Mouse (Mus musculus): ENCODE measurements around the gene BC025920. TPM values are rescaled to one million over a fixed set of nuclear protein-coding genes. Genes with fewer than 3 reads are reported as not detected.

The BC025920 gene
- polyA plus RNA-seq, 1 experiment from 2014 or later: 2.0 TPM

DNA sequence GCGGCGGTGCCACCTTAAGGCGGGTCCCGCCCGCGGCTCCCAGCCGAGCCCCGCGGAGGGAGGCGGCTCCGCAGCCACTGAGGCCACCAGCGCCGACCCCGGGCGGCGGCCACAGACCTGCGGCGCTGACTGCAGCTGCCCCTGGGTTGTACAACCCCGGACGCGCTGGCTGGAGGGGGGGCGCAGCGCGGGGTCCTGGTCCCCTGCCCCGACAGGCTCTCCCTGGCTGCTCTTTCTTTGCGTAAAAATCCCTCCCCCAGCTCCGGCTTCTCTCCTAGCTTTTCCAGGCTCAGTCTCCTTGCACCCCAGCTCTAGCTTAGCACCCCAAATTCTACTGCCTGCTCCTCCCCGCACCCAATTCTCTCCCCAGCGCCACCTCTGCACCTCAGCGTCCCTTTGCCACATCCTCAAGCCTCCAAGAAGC, 30.9 kb upstream of the BC025920 start:
- peak overlapping the region; percentile 88 for H3K9ac ChIP-seq
- no peak for ATAC-seq (ENCODE audit: insufficient number of reproducible peaks, insufficient read depth, low FRiP score, low TSS enrichment, low read depth)
- H3K27ac ChIP-seq: peak overlapping the region; percentile 81
- under 1% methylated on average over 30 of the region's 30 CpGs for WGBS
- H3K9me3 ChIP-seq: no peaks in the 10 kb centered on the region
- peak overlapping the region; percentile 77 for H3K4me3 ChIP-seq
- peaks cover 14% of the 10 kb centered on the region for H3K27me3 ChIP-seq
- H3K4me1 ChIP-seq: peaks cover 76% of the 10 kb centered on the region
- peaks cover 19% of the 10 kb centered on the region for H3K36me3 ChIP-seq
- peak overlapping the region; percentile 86 for H3K4me2 ChIP-seq

DNA sequence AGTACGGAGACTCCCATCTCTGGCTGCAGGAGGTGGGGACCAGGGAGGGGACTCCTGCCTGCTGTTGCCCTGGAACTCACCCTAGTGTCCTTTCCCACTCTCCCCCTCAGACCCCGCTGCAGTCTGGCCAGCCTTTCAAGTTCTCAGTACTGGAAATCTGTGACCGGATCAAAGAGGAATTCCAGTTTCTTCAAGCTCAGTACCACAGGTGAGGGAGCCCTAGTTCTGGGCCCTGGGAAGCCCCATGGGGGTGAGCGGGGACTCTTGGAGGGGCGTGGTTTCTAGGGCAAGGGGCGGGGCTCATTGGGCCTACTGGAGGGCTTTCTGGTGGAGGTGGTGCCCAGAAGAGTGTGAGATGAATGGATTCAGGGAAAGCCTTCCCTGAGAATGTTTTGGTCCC, 30.4 kb upstream of the BC025920 start:
- peaks cover 24% of the 10 kb centered on the region for H3K36me3 ChIP-seq
- H3K4me1 ChIP-seq: peaks cover 76% of the 10 kb centered on the region
- H3K4me3 ChIP-seq: peak overlapping the region; percentile 77
- H3K9me3 ChIP-seq: no peaks in the 10 kb centered on the region
- H3K27ac ChIP-seq: peak overlapping the region; percentile 81
- peaks cover 14% of the 10 kb centered on the region for H3K27me3 ChIP-seq
- peak overlapping the region; percentile 86 for H3K4me2 ChIP-seq
- no peak for ATAC-seq (ENCODE audit: insufficient number of reproducible peaks, insufficient read depth, low FRiP score, low TSS enrichment, low read depth)
- peak overlapping the region; percentile 88 for H3K9ac ChIP-seq
- 1% methylated on average over 6 of the region's 6 CpGs for WGBS

DNA sequence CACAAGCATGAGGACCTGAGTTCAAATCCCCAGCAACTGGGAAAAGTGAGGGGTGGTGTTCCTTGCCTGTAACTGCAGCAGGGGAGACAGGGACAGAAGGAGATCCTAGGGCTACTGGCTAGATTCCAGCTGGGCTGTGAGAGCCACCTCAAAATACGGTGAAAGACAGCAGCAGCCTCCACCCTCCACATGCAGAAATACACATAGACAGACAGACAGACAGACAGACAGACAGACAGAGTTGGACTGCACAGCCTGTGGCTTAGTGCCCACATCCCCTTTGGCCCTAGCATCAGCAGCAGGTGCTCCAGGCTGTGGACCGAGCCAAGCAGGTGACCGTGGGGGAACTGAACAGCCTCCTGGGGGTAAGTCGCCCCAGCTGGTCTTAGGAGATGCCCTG, 26.1 kb upstream of the BC025920 start:
- Histone ChIP-seq H3K36me3 (peaks cover 56% of the 10 kb centered on the region), H3K27ac (no peak overlapping the region), H3K27me3 (peaks cover 5% of the 10 kb centered on the region), H3K9me3 (no peaks in the 10 kb centered on the region), H3K9ac (peak overlapping the region; percentile 54), H3K4me1 (peaks cover 65% of the 10 kb centered on the region), H3K4me2 (peak overlapping the region; percentile 27), H3K4me3 (no peak overlapping the region)
- no peak for ATAC-seq (ENCODE audit: insufficient number of reproducible peaks, insufficient read depth, low FRiP score, low TSS enrichment, low read depth)
- WGBS: 76% methylated on average over 4 of the region's 4 CpGs

DNA sequence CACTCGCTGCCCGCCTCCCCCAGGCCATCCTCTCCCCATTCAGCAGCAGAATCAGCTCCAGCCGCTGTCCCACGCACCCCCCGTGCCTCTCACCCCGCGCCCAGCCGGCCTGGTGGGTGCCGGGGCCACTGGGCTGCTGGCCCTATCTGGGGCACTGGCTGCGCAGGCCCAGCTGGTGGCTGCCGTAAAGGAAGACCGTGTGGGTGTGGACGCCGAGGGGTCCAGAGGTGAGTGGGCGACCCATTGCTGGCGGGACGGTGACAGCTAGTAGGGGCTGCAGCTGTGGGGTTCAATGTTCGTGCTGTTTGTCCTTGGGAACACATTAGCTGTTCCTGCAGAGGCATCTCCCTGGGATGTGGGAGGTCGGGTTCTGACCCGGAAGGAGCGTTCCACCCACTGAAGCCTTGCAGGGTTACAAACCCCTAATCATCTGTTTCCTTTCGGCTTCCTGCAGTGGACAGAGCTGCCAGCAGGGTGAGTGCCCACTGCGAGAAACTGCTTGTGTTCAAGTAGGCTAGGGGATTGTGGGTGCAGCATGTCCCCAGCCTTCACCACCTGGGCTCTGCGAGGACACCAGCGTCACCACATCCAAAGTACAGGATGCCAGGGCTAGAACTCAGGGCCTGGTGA, 25.5 kb upstream of the BC025920 start:
- ATAC-seq (ENCODE audit: insufficient number of reproducible peaks, insufficient read depth, low FRiP score, low TSS enrichment, low read depth): no peak
- Histone ChIP-seq H3K27ac (no peak overlapping the region), H3K4me3 (no peak overlapping the region), H3K4me2 (peak overlapping the region; percentile 27), H3K36me3 (peaks cover 62% of the 10 kb centered on the region), H3K9me3 (no peaks in the 10 kb centered on the region), H3K4me1 (peaks cover 60% of the 10 kb centered on the region), H3K9ac (peak overlapping the region; percentile 54), H3K27me3 (peaks cover 5% of the 10 kb centered on the region)
- WGBS: 60% methylated on average over 25 of the region's 25 CpGs

- Histone ChIP-seq H3K4me2 (no peak overlapping the region), H3K4me1 (peaks cover 33% of the 10 kb centered on the region), H3K9ac (no peak overlapping the region), H3K27ac (no peak overlapping the region), H3K4me3 (no peak overlapping the region), H3K9me3 (no peaks in the 10 kb centered on the region), H3K27me3 (no peaks in the 10 kb centered on the region; the same call in none of the 2 replicates), H3K36me3 (peaks cover 75% of the 10 kb centered on the region)
- ATAC-seq (ENCODE audit: insufficient number of reproducible peaks, insufficient read depth, low FRiP score, low TSS enrichment, low read depth): no peak
- 65% methylated on average over 6 of the region's 6 CpGs for WGBS
These were observed 22.7 kb upstream of the BC025920 start for GRCm38 (mm10) chr10:81583347-81583746.

GRCm38 (mm10) chr10:81588739-81589138, 17.3 kb upstream of the BC025920 start:
- H3K4me3 ChIP-seq: no peak overlapping the region
- peaks cover 1% of the 10 kb centered on the region; the same call in 1 of the 2 replicates for H3K4me1 ChIP-seq
- H3K9me3 ChIP-seq: no peaks in the 10 kb centered on the region
- peaks cover 73% of the 10 kb centered on the region for H3K36me3 ChIP-seq
- peaks cover 10% of the 10 kb centered on the region for H3K27me3 ChIP-seq
- no peak for ATAC-seq (ENCODE audit: insufficient number of reproducible peaks, insufficient read depth, low FRiP score, low TSS enrichment, low read depth)
- no peak overlapping the region for H3K4me2 ChIP-seq
- H3K27ac ChIP-seq: no peak overlapping the region
- no peak overlapping the region for H3K9ac ChIP-seq
- 66% methylated on average over 7 of the region's 7 CpGs for WGBS

DNA sequence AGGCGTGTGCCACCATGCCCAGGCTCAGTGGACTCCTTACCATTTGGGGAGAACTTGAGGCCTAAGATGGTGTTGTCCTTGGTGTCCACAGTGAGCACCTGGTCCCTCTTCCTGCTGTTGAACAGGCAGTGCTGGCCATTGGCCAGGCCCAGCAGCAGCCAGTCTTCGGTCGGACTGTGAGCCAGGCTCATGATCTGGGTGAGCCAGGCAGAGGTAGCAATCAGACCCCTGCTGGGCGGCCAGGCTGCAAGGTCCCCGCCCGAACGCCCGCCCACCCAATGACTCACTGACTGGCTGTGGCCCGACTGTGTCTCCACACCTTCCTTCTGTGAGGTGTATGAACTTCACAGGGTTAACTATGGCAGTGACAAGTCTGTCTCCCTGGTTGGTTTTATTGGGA, 14.2 kb upstream of the BC025920 start:
- no peak overlapping the region for H3K4me2 ChIP-seq
- 69% methylated on average over 9 of the region's 9 CpGs for WGBS
- peaks cover 25% of the 10 kb centered on the region for H3K4me1 ChIP-seq
- ATAC-seq (ENCODE audit: insufficient number of reproducible peaks, insufficient read depth, low FRiP score, low TSS enrichment, low read depth): no peak
- H3K36me3 ChIP-seq: peaks cover 43% of the 10 kb centered on the region
- no peak overlapping the region for H3K4me3 ChIP-seq
- H3K27me3 ChIP-seq: peaks cover 25% of the 10 kb centered on the region
- no peak overlapping the region for H3K27ac ChIP-seq
- no peaks in the 10 kb centered on the region for H3K9me3 ChIP-seq
- H3K9ac ChIP-seq: no peak overlapping the region

- no peak for ATAC-seq (ENCODE audit: insufficient number of reproducible peaks, insufficient read depth, low FRiP score, low TSS enrichment, low read depth)
- no peak overlapping the region for H3K9ac ChIP-seq
- no peaks in the 10 kb centered on the region for H3K9me3 ChIP-seq
- 82% methylated on average over 7 of the region's 7 CpGs for WGBS
- peaks cover 35% of the 10 kb centered on the region for H3K36me3 ChIP-seq
- no peak overlapping the region for H3K4me2 ChIP-seq
- peaks cover 33% of the 10 kb centered on the region for H3K4me1 ChIP-seq
- no peak overlapping the region for H3K4me3 ChIP-seq
- H3K27me3 ChIP-seq: peaks cover 25% of the 10 kb centered on the region
- no peak overlapping the region for H3K27ac ChIP-seq
These were observed 13.4 kb upstream of the BC025920 start for GRCm38 (mm10) chr10:81592631-81593030.

- Histone ChIP-seq H3K9me3 (no peaks in the 10 kb centered on the region), H3K36me3 (peaks cover 29% of the 10 kb centered on the region), H3K4me1 (peaks cover 39% of the 10 kb centered on the region), H3K4me3 (no peak overlapping the region), H3K4me2 (no peak overlapping the region), H3K27ac (no peak overlapping the region), H3K27me3 (peaks cover 25% of the 10 kb centered on the region), H3K9ac (no peak overlapping the region)
- no peak for ATAC-seq (ENCODE audit: insufficient number of reproducible peaks, insufficient read depth, low FRiP score, low TSS enrichment, low read depth)
- WGBS: 69% methylated on average over 4 of the region's 4 CpGs
These were observed 12.8 kb upstream of the BC025920 start for GRCm38 (mm10) chr10:81593223-81593622.

- no peak for ATAC-seq (ENCODE audit: insufficient number of reproducible peaks, insufficient read depth, low FRiP score, low TSS enrichment, low read depth)
- H3K9ac ChIP-seq: no peak overlapping the region
- H3K4me2 ChIP-seq: no peak overlapping the region
- peaks cover 25% of the 10 kb centered on the region for H3K27me3 ChIP-seq
- no peak overlapping the region for H3K4me3 ChIP-seq
- H3K4me1 ChIP-seq: peaks cover 43% of the 10 kb centered on the region
- peaks cover 22% of the 10 kb centered on the region for H3K36me3 ChIP-seq
- H3K27ac ChIP-seq: no peak overlapping the region
- H3K9me3 ChIP-seq: no peaks in the 10 kb centered on the region
- 74% methylated on average over 18 of the region's 18 CpGs for WGBS
These were observed 12.1 kb upstream of the BC025920 start for GRCm38 (mm10) chr10:81593935-81594334.

GRCm38 (mm10) chr10:81595599-81595998, 10.5 kb upstream of the BC025920 start:
- Histone ChIP-seq H3K4me1 (peaks cover 49% of the 10 kb centered on the region), H3K4me3 (no peak overlapping the region), H3K27me3 (peaks cover 25% of the 10 kb centered on the region), H3K9me3 (no peaks in the 10 kb centered on the region), H3K36me3 (peaks cover 6% of the 10 kb centered on the region; the same call in 1 of the 2 replicates), H3K9ac (peak overlapping the region; percentile 1; the same call in 1 of the 2 replicates), H3K4me2 (no peak overlapping the region; the same call in 1 of the 2 replicates), H3K27ac (peak overlapping the region; percentile 87)
- 29% methylated on average over 5 of the region's 5 CpGs for WGBS
- ATAC-seq (ENCODE audit: insufficient number of reproducible peaks, insufficient read depth, low FRiP score, low TSS enrichment, low read depth): no peak

GRCm38 (mm10) chr10:81596611-81597010, 9.5 kb upstream of the BC025920 start:
- Histone ChIP-seq H3K27me3 (peaks cover 22% of the 10 kb centered on the region), H3K4me2 (peak overlapping the region; percentile 53), H3K27ac (peak overlapping the region; percentile 87), H3K36me3 (no peaks in the 10 kb centered on the region), H3K9ac (peak overlapping the region; percentile 46), H3K4me3 (peak overlapping the region; percentile 20), H3K4me1 (peaks cover 58% of the 10 kb centered on the region), H3K9me3 (no peaks in the 10 kb centered on the region)
- 0% methylated on average over 10 of the region's 10 CpGs for WGBS
- ATAC-seq (ENCODE audit: insufficient number of reproducible peaks, insufficient read depth, low FRiP score, low TSS enrichment, low read depth): no peak
